Mouse (Mus musculus): ENCODE results near the gene Slc9a3. TPM values are rescaled to one million over a fixed set of nuclear protein-coding genes. Genes with fewer than 3 reads are reported as not detected.

Slc9a3 gene
- total RNA-seq, 2 experiments from 2014 or later = 1.1 to 1.3 TPM

- no peak for DNase-seq
Measured at GRCm38 (mm10) chr13:74145983-74146622, 24.8 kb downstream of the Slc9a3 start.

GRCm38 (mm10) chr13:74147327-74147726 lies 26.1 kb downstream of the Slc9a3 start:
- DNase-seq = no peak

- peak; percentile 30 to 43 for DNase-seq
Measured at GRCm38 (mm10) chr13:74166348-74167056, 45.2 kb downstream of the Slc9a3 start.

GRCm38 (mm10) chr13:74167057-74167413 lies 45.8 kb downstream of the Slc9a3 start:
- no peak for DNase-seq

GRCm38 (mm10) chr13:74167492-74167891 lies 46.2 kb downstream of the Slc9a3 start:
- DNase-seq = no peak

- DNase-seq = no peak
Measured at GRCm38 (mm10) chr13:74169446-74170164, 48.3 kb downstream of the Slc9a3 start.

GRCm38 (mm10) chr13:74172036-74172435 lies 50.8 kb downstream of the Slc9a3 start:
- DNase-seq = no peak

GRCm38 (mm10) chr13:74183011-74183695 lies 61.9 kb downstream of the Slc9a3 start:
- no peak for DNase-seq

GRCm38 (mm10) chr13:74192613-74193012 lies 71.4 kb downstream of the Slc9a3 start:
- no peak for DNase-seq

- no peak for DNase-seq
Measured at GRCm38 (mm10) chr13:74196451-74196850, 75.2 kb downstream of the Slc9a3 start.

- DNase-seq = peak; percentile 89 to 90
Measured at GRCm38 (mm10) chr13:74208317-74208985, 87.2 kb downstream of the Slc9a3 start, which contains the start of gene Exoc3. Gene Exoc3, minus strand, starts transcription at chr13:74208732.

- DNase-seq = peak; percentile 20 to 36
Measured at GRCm38 (mm10) chr13:74208986-74209345, 87.7 kb downstream of the Slc9a3 start.

GRCm38 (mm10) chr13:74218441-74218840 lies 97.2 kb downstream of the Slc9a3 start:
- no peak for DNase-seq

Other genes with a start within 250 kb of the Slc9a3 start
- under 1 TPM; 0.88 to 0.95 TPM for gene Trip13, start 183.7 kb upstream of the Slc9a3 start, total RNA-seq (2021)
- 100 to 1,000 TPM; 103 to 118 TPM for gene Brd9, start 183.6 kb upstream of the Slc9a3 start, total RNA-seq (2021)
- gene Zdhhc11, start 157.6 kb upstream of the Slc9a3 start, total RNA-seq (2021) = not detected
- gene Tppp, start 112.0 kb upstream of the Slc9a3 start, total RNA-seq (2021) = 100 to 1,000 TPM; 270 to 272 TPM
- 1 to 10 TPM; 1.3 to 1.8 TPM for gene Cep72, start 59.2 kb upstream of the Slc9a3 start, total RNA-seq (2021)
- gene Exoc3, start 87.3 kb downstream of the Slc9a3 start, total RNA-seq (2021) = 10 to 100 TPM; 70.1 to 72.4 TPM
- 1 to 10 TPM in 1 of 2 experiments, under 1 TPM in 1; 0.80 to 1.2 TPM for gene Ahrr, start 170.9 kb downstream of the Slc9a3 start, total RNA-seq (2021)
- 10 to 100 TPM; 71.4 to 80.0 TPM for gene Pdcd6, start 196.1 kb downstream of the Slc9a3 start, total RNA-seq (2021)
- 100 to 1,000 TPM; 300 to 323 TPM for gene Sdha, start 228.8 kb downstream of the Slc9a3 start, total RNA-seq (2021)
- 10 to 100 TPM; 89.6 to 91.1 TPM for gene Ccdc127, start 228.9 kb downstream of the Slc9a3 start, total RNA-seq (2021)
- gene Lrrc14b, start 242.5 kb downstream of the Slc9a3 start, total RNA-seq (2021) = not detected

Data from layer of hippocampus, postnatal 36 days (tissue).